Comparison of ENCODE assay signal across 24 mouse cellular contexts in the genomic region with DNA sequence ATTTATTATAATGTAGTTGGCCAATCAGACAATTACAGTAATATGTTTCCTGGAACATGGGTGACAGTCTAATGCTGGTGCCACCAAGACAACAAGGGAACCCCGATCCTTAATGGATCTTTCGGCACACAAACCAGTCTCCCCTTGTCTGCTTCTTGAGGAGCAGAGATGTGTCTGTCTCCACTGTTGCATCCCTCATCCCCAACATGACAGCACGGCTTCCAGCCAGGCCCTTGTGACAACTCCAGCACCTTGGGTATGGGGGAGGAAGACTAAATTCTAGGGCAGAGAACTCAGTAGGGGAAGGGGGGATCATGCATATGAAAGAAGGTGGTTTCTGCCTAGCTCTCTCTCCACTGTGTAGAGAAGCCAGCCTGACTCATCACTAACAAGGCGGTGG.
"Had no signal": no experiment of that assay in that cellular context is flagged by ENCODE, and none has a peak within 500 bp of the region (broad histone marks: within the 10 kb centered on the region; RNA-seq: fewer than 3 reads in every experiment).

No protein-coding gene starts in this region.

- H3K9ac ChIP-seq: heart, embryonic 13.5 days; heart, embryonic 15.5 days; hindbrain, embryonic 13.5 days; hindbrain, embryonic 15.5 days; kidney, embryonic 15.5 days; limb, embryonic 13.5 days; limb, embryonic 15.5 days; liver, embryonic 12.5 days had no signal

- H3K36me3 ChIP-seq: heart, embryonic 13.5 days; heart, embryonic 15.5 days; hindbrain, embryonic 13.5 days; hindbrain, embryonic 15.5 days; kidney, embryonic 15.5 days; limb, embryonic 13.5 days; limb, embryonic 15.5 days; liver, embryonic 12.5 days had no signal

- H3K9me3 ChIP-seq: heart, embryonic 13.5 days; heart, embryonic 15.5 days; hindbrain, embryonic 13.5 days; hindbrain, embryonic 15.5 days; kidney, embryonic 15.5 days; limb, embryonic 13.5 days; limb, embryonic 15.5 days; liver, embryonic 12.5 days had no signal

- H3K4me2 ChIP-seq: heart, embryonic 11.5 days; heart, embryonic 13.5 days; heart, embryonic 15.5 days; hindbrain, embryonic 13.5 days; hindbrain, embryonic 15.5 days; kidney, embryonic 15.5 days; limb, embryonic 13.5 days; limb, embryonic 15.5 days; liver, embryonic 12.5 days had no signal

- H3K4me3 ChIP-seq: heart, adult 2 months; heart, embryonic 13.5 days; heart, embryonic 15.5 days; hindbrain, embryonic 13.5 days; hindbrain, embryonic 15.5 days; kidney, embryonic 15.5 days; limb, embryonic 13.5 days; limb, embryonic 15.5 days; liver, embryonic 12.5 days had no signal

- DNase-seq: gastrocnemius, postnatal 14 days; gastrocnemius, postnatal 36 days; heart, adult 2 months; heart, postnatal 14 days; heart, postnatal 36 days; kidney, adult 11 months; kidney, adult 2 months; kidney, adult 9 months; kidney, postnatal 14 days; kidney, postnatal 36 days; layer of hippocampus, adult 9-11 months; layer of hippocampus, postnatal 36 days had no signal

- ATAC-seq: hindbrain, postnatal 0 days; intestine, embryonic 16.5 days; liver, embryonic 12.5 days had no signal

- H3K4me1 ChIP-seq: heart, embryonic 13.5 days; heart, embryonic 15.5 days; hindbrain, embryonic 13.5 days; hindbrain, embryonic 15.5 days; kidney, embryonic 15.5 days; limb, embryonic 13.5 days; limb, embryonic 15.5 days; liver, embryonic 12.5 days had no signal

- H3K27ac ChIP-seq: heart, adult 2 months; heart, embryonic 13.5 days; heart, embryonic 15.5 days; hindbrain, embryonic 13.5 days; hindbrain, embryonic 15.5 days; hindbrain, postnatal 0 days; kidney, embryonic 15.5 days; kidney, postnatal 0 days; limb, embryonic 13.5 days; limb, embryonic 15.5 days; liver, embryonic 12.5 days had no signal

- H3K27me3 ChIP-seq: heart, embryonic 15.5 days; hindbrain, embryonic 13.5 days; hindbrain, embryonic 15.5 days; kidney, embryonic 15.5 days; limb, embryonic 13.5 days; limb, embryonic 15.5 days; liver, embryonic 12.5 days had no signal
